Mouse (Mus musculus): ENCODE data around the gene Gtf2h3.
"Not testable (repeated sequence)": the region's sequence is repeated elsewhere in the genome, so short reads cannot be mapped to it uniquely, and the experiment has no call there.

The Gtf2h3 gene

GRCm38 (mm10) chr5:124578633-124579317 lies at the start of gene Gtf2h3, which contains the start of gene Eif2b1:
Gene Gtf2h3 (plus strand): TSS chr5:124579140.
Gene Eif2b1 (minus strand): TSS chr5:124579131.
- peak; percentile 91 for DNase-seq (ENCODE audit: low spot score)

- no peak for DNase-seq (ENCODE audit: low spot score)
These were observed 49.7 kb upstream of the Gtf2h3 start for GRCm38 (mm10) chr5:124529191-124529651.

- DNase-seq (ENCODE audit: low spot score) = no peak
These were observed 49.2 kb upstream of the Gtf2h3 start for GRCm38 (mm10) chr5:124529697-124530096.

- peak; percentile 69 for DNase-seq (ENCODE audit: low spot score)
These were observed 48.0 kb upstream of the Gtf2h3 start, which contains the start of gene Rilpl1 for GRCm38 (mm10) chr5:124530655-124531582. Gene Rilpl1 (minus strand): TSS chr5:124531391.

- no peak for DNase-seq (ENCODE audit: low spot score)
These were observed 47.4 kb upstream of the Gtf2h3 start for GRCm38 (mm10) chr5:124531583-124531930.

- DNase-seq (ENCODE audit: low spot score) = no peak
These were observed 46.5 kb upstream of the Gtf2h3 start for GRCm38 (mm10) chr5:124532451-124532850.

- DNase-seq (ENCODE audit: low spot score) = no peak
These were observed 43.9 kb upstream of the Gtf2h3 start for GRCm38 (mm10) chr5:124535016-124535415.

- DNase-seq (ENCODE audit: low spot score) = no peak
These were observed 42.2 kb upstream of the Gtf2h3 start for GRCm38 (mm10) chr5:124536776-124537175.

- DNase-seq (ENCODE audit: low spot score) = peak; percentile 79
These were observed 39.8 kb upstream of the Gtf2h3 start for GRCm38 (mm10) chr5:124538813-124539792.

- DNase-seq (ENCODE audit: low spot score) = no peak
These were observed 39.0 kb upstream of the Gtf2h3 start for GRCm38 (mm10) chr5:124539905-124540304.

GRCm38 (mm10) chr5:124540383-124540786 lies 38.6 kb upstream of the Gtf2h3 start, which contains the start of gene Tmed2:
Gene Tmed2 (plus strand): TSS chr5:124540695.
- DNase-seq (ENCODE audit: low spot score) = peak; percentile 96

- peak; percentile 92 for DNase-seq (ENCODE audit: low spot score)
These were observed 37.9 kb upstream of the Gtf2h3 start for GRCm38 (mm10) chr5:124540905-124541601.

GRCm38 (mm10) chr5:124541602-124541973 lies 37.4 kb upstream of the Gtf2h3 start:
- DNase-seq (ENCODE audit: low spot score) = no peak

- not testable (repeated sequence) for DNase-seq (ENCODE audit: low spot score)
These were observed 28.2 kb upstream of the Gtf2h3 start for GRCm38 (mm10) chr5:124550737-124551136.

GRCm38 (mm10) chr5:124551349-124552093 lies 27.4 kb upstream of the Gtf2h3 start:
- not testable (repeated sequence) for DNase-seq (ENCODE audit: low spot score)

- DNase-seq (ENCODE audit: low spot score) = peak; percentile 74
These were observed 26.9 kb upstream of the Gtf2h3 start for GRCm38 (mm10) chr5:124552094-124552472.

GRCm38 (mm10) chr5:124552558-124553307 lies 26.2 kb upstream of the Gtf2h3 start, which contains the start of gene Ddx55:
Gene Ddx55 (plus strand): TSS chr5:124552864.
- DNase-seq (ENCODE audit: low spot score) = peak; percentile 92

- no peak for DNase-seq (ENCODE audit: low spot score)
These were observed 25.3 kb upstream of the Gtf2h3 start for GRCm38 (mm10) chr5:124553607-124554006.

- DNase-seq (ENCODE audit: low spot score) = peak; percentile 43
These were observed 23.8 kb upstream of the Gtf2h3 start for GRCm38 (mm10) chr5:124555145-124555544.

Data from adipocyte (in vitro differentiated cells).